Mouse (Mus musculus) heart, postnatal 25 days (tissue): ENCODE measurements around the gene Olfr1302. TPM values are rescaled to one million over a fixed set of nuclear protein-coding genes. Genes with fewer than 3 reads are reported as not detected.

Source experiments
- DNase-seq: peaks from one replicate; pipeline ENCODE4 v3.0.0; 2022; ENCODE audit warnings: low spot score
- intact Hi-C: fragments of 180-260 bp; cut with DNase I; formaldehyde crosslinking; loops from one replicate; pipeline ENCODE4 v1.15.1; 2025
- total RNA-seq, 2 experiments: library from RNA; stranded (reverse); gene quantifications; 2 replicates each; pipeline ENCODE4 v1.2.3; 2021

The Olfr1302 gene
- not detected for total RNA-seq

DNA sequence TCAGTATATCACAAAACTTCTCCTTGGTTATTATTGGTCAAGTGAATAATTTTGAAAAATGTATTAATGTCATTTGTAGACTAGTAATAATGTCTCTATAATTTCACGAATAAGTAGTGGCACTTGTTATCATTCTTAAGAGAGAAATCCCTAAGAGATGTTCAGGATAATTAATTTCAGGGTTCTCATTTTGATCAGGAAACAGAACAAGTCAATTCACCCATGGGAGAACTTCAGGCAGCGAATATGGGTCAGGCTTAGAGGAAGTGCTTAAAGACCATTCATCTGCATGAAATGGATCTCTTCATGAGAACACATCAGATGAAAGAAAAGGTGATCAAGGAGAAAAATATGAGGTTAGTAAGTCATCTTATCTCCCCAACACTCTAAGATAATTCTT, at the start of gene Olfr1302:
Gene Olfr1302, plus strand, starts transcription at position 301 of the 400 bp plus-strand sequence.
- no peak for DNase-seq
- intact Hi-C loops: no loop called here

DNA sequence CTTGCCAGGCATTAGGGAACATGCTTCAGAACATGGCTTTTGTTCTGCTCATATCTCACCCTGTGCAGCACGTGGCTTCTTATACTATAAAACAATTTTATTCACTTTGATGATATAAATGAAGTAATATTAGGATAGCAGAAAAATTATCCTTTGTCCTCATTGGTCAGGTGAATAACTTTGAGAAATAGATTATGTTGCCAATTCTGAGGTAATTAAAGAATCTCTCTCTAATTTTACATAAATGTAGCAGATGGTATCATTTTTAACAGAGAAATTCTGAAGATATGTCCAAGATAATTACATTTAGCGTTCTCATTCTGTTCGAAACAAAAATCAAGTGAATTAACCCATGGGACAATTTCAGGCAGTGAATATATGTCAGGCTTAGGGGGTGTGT, 26.5 kb upstream of the Olfr1302 start, which contains the start of gene Olfr1301:
Gene Olfr1301, plus strand, starts transcription at position 301 of the 400 bp plus-strand sequence.
- intact Hi-C loops: no loop called here
- DNase-seq: no peak

DNA sequence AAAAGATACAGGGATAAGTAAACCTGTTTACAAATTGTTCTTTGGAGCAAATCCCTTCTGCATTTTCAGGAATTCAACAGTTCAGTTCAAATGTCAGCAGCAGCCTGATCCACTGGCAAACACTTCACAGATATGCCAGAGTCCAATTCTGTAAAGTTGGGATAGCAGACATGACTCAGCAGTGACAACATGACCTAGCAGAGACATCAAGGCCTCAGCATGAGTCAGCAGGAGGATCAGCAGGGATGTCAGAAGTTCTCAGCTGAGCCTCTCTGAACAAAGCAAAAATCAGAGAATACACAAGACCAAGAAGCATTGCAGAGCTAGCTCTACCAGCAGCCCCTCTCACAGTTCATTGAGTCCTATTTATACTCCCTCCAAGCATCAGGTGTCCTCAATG, 35.7 kb downstream of the Olfr1302 start:
- DNase-seq: no peak
- intact Hi-C loops: no loop called here

DNA sequence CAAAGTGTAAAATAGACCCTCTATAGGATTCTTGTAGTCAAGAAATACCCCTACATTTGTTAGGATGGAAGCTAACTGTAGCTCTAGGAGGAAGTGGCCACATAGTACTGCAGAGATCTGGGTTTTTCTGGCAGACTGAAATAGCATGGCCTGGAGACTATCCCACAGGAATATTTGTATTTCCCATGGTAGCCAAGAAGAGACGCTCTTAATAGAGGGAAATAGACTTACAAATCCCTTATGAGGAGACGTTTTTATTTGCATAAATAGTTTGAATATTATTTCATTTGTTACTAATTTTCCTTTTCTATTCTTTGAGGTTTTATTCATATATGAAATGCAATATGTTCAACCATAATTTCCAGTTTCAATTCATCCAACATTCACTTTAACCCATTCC, 43.0 kb downstream of the Olfr1302 start, which contains the start of gene Olfr1303:
Gene Olfr1303, minus strand, starts transcription at position 101 of the 400 bp plus-strand sequence.
- intact Hi-C loops: no loop called here
- no peak for DNase-seq

Other genes with a start within 250 kb of the Olfr1302 start
- gene Olfr1294, start 237.1 kb upstream of the Olfr1302 start, total RNA-seq: not detected
- gene Olfr1295, start 207.7 kb upstream of the Olfr1302 start, total RNA-seq: not detected
- not detected for gene Olfr1297, start 150.9 kb upstream of the Olfr1302 start, total RNA-seq
- not detected for gene Olfr1298, start 128.2 kb upstream of the Olfr1302 start, total RNA-seq
- gene Olfr1299, start 116.0 kb upstream of the Olfr1302 start, total RNA-seq: not detected
- gene Olfr1301, start 26.4 kb upstream of the Olfr1302 start, total RNA-seq: not detected
- gene Olfr1303, start 42.9 kb downstream of the Olfr1302 start, total RNA-seq: not detected
- gene Olfr1305, start 99.7 kb downstream of the Olfr1302 start, total RNA-seq: not detected
- gene Olfr1306, start 138.8 kb downstream of the Olfr1302 start, total RNA-seq: not detected
- gene Olfr1307, start 172.0 kb downstream of the Olfr1302 start, total RNA-seq: not detected
- gene Olfr1308, start 187.5 kb downstream of the Olfr1302 start, total RNA-seq: not detected
- gene Olfr1309, start 212.9 kb downstream of the Olfr1302 start, total RNA-seq: not detected
- gene Olfr1310, start 235.3 kb downstream of the Olfr1302 start, total RNA-seq: not detected
- not detected for gene Olfr1311, start 247.0 kb downstream of the Olfr1302 start, total RNA-seq